Mouse (Mus musculus): ENCODE data around the gene Mroh2a. TPM values are rescaled to one million over a fixed set of nuclear protein-coding genes. Genes with fewer than 3 reads are reported as not detected.
"Not testable (repeated sequence)": the region's sequence is repeated elsewhere in the genome, so short reads cannot be mapped to it uniquely, and the experiment has no call there.

Mroh2a gene
- polyA plus RNA-seq, 1 experiment from 2014 or later, result 1.7 TPM

DNA sequence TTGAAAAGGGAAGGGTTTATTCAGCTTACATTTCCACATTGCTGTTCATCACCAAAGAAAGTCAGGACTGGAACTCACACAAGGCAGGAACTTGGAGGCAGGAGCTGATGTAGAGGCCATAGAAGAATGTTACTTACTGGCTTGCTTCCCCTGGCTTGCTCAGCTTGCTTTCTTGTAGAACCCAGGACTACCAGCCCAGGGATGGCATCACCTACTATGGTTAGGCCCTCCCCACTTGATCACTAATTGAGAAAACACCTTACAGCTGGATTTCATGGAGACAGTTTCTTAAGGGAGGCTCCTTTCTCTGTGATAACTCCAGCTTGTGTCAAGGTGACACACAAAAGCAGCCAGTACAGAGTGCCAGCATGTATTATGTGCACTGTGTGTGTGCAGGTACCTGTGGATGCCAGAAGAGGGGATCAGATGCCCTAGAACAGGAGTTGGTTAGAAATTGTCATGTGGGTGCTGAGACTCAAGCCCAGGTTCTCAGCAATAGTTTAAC, 3.7 kb upstream of the Mroh2a start:
- not testable (repeated sequence) for DNase-seq (ENCODE audit: low spot score); ATAC-seq (ENCODE audit: low FRiP score); H3K36me3 ChIP-seq (ENCODE audit: control insufficient read depth, insufficient read depth, low read length); H3K9ac ChIP-seq (ENCODE audit: low read depth, low read length); H3K4me1 ChIP-seq (replicated peaks; ENCODE audit: control insufficient read depth, insufficient read depth, low read length); H3K27me3 ChIP-seq (ENCODE audit: control insufficient read depth, insufficient read depth, low read length); H3K4me2 ChIP-seq (replicated peaks; ENCODE audit: low read depth, low read length); H3K27ac ChIP-seq (ENCODE audit: low read depth, low read length); H3K4me3 ChIP-seq (ENCODE audit: low read depth, low read length)
- peaks cover 31% of the 10 kb centered on the region for H3K9me3 ChIP-seq (ENCODE audit: control insufficient read depth, low read length)

DNA sequence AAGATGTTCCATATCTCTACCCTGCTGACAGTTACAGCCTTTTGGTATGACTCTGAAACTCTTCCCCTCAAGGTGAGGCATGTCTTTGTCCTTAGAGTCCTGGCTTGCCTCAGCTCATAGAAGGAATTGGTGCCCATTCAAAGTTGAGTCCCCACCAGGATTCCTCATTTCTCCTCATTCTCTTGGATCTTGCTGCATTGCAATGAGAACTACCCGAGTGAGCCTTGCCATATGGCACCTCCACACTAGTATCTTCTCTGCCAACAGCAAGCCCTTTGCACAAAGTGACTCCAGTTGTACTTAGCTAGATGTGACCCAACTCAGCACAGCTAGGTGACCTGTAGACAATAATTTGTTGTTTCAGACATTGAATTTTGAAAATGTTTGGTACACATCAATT, 3.2 kb upstream of the Mroh2a start:
- no peaks in the 10 kb centered on the region for H3K36me3 ChIP-seq (ENCODE audit: control insufficient read depth, insufficient read depth, low read length)
- no peak for ATAC-seq (ENCODE audit: low FRiP score)
- H3K4me1 ChIP-seq (replicated peaks; ENCODE audit: control insufficient read depth, insufficient read depth, low read length), result no peaks in the 10 kb centered on the region
- no peak for DNase-seq (ENCODE audit: low spot score)
- H3K4me3 ChIP-seq (ENCODE audit: low read depth, low read length), result no peak overlapping the region
- no peak overlapping the region for H3K4me2 ChIP-seq (replicated peaks; ENCODE audit: low read depth, low read length)
- H3K27me3 ChIP-seq (ENCODE audit: control insufficient read depth, insufficient read depth, low read length), result no peaks in the 10 kb centered on the region
- H3K9me3 ChIP-seq (ENCODE audit: control insufficient read depth, low read length), result peaks cover 37% of the 10 kb centered on the region
- 62% methylated on average over 1 of the region's 1 CpGs for WGBS
- no peak overlapping the region for H3K27ac ChIP-seq (ENCODE audit: low read depth, low read length)
- H3K9ac ChIP-seq (ENCODE audit: low read depth, low read length), result no peak overlapping the region

DNA sequence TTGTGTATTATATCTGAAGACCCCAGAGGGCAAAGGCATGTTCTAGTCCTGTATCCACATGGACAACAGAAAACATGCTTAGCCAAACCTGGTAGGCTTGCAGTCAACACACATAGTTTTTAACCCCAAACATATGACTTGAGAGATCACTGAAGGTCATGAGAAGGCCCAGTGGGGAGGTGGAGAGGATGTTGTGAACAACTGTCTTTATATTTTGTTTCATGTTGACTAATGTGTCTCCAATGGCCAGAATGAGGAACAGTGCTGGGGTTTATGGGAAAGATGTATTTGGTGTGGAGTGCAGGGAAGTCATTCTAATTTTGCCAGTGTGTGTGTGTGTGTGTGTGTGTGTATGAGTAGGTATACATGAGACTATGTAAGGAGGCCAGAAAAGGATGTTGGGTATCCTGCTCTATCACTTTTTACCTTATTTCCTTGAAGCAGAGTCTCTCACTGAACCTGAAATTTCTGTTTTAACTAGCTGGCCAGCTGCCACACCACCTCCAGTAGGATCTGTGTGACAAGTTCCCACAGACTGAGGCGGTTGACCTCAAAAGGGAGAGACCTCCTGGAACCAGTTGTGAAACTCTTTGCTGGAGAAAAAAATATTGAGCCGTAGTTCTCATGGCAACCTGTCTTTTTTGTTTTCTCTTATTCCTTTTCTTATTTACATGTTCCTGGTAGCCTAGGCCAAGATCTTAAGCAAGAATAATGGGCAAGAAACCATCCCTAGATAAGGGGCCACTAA, 2.6 kb upstream of the Mroh2a start:
- H3K4me3 ChIP-seq (ENCODE audit: low read depth, low read length), result no peak overlapping the region
- DNase-seq (ENCODE audit: low spot score), result no peak
- peaks cover 43% of the 10 kb centered on the region for H3K9me3 ChIP-seq (ENCODE audit: control insufficient read depth, low read length)
- no peak overlapping the region for H3K27ac ChIP-seq (ENCODE audit: low read depth, low read length)
- H3K36me3 ChIP-seq (ENCODE audit: control insufficient read depth, insufficient read depth, low read length), result no peaks in the 10 kb centered on the region
- H3K9ac ChIP-seq (ENCODE audit: low read depth, low read length), result no peak overlapping the region
- H3K27me3 ChIP-seq (ENCODE audit: control insufficient read depth, insufficient read depth, low read length), result no peaks in the 10 kb centered on the region
- H3K4me1 ChIP-seq (replicated peaks; ENCODE audit: control insufficient read depth, insufficient read depth, low read length), result no peaks in the 10 kb centered on the region
- WGBS, result 73% methylated on average over 2 of the region's 2 CpGs
- ATAC-seq (ENCODE audit: low FRiP score), result no peak
- no peak overlapping the region for H3K4me2 ChIP-seq (replicated peaks; ENCODE audit: low read depth, low read length)

DNA sequence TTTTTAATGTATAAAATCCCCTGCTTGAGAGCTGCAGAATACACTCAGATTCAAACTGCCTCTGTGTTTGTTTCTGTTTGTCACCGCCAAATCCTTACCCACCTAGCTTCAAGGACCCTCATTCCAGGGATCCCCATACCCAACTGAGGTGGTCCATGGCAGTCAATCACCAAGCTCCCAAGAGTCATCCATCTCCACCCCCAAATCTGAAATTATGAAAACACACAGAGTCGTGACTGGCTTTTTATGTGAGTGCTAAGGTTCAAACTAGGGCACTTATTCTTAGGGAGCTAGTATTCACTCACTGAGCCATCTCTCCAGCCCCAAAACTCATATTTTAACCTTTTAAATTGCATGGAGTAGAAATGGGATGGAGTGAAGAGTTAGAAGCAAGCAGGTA, 1.5 kb upstream of the Mroh2a start:
- 42% methylated on average over 2 of the region's 2 CpGs for WGBS
- not testable (repeated sequence) for DNase-seq (ENCODE audit: low spot score)

DNA sequence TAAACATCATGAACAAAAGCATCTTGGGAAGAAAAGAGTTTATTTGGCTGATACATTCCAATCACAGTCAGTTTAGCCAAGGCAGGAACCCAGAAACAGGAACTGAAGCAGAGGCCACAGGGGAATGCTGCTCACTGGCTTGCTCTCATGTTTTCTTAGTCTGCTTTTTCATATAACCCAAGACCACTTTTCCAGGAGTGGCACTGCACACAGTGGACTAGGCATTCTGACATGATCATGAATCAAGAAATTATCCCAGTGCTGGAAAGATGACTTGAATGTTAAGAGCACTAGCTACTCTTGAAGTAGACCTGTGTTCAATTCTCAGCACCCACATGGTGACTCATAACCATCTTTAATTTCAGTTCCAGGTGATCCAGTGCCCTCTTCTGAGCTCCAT, 1.0 kb upstream of the Mroh2a start:
- DNase-seq (ENCODE audit: low spot score), result no peak
- Histone ChIP-seq H3K9me3 (ENCODE audit: control insufficient read depth, low read length) (peaks cover 58% of the 10 kb centered on the region), H3K27me3 (ENCODE audit: control insufficient read depth, insufficient read depth, low read length) (no peaks in the 10 kb centered on the region), H3K27ac (ENCODE audit: low read depth, low read length) (no peak overlapping the region), H3K4me2 (replicated peaks; ENCODE audit: low read depth, low read length) (no peak overlapping the region), H3K4me3 (ENCODE audit: low read depth, low read length) (no peak overlapping the region), H3K4me1 (replicated peaks; ENCODE audit: control insufficient read depth, insufficient read depth, low read length) (no peaks in the 10 kb centered on the region), H3K9ac (ENCODE audit: low read depth, low read length) (no peak overlapping the region), H3K36me3 (ENCODE audit: control insufficient read depth, insufficient read depth, low read length) (no peaks in the 10 kb centered on the region)
- no peak for ATAC-seq (ENCODE audit: low FRiP score)

More for the DNA sequence above, 1.5 kb upstream of the Mroh2a start:
- H3K27me3 ChIP-seq (ENCODE audit: control insufficient read depth, insufficient read depth, low read length); H3K4me1 ChIP-seq (replicated peaks; ENCODE audit: control insufficient read depth, insufficient read depth, low read length); H3K4me3 ChIP-seq (ENCODE audit: low read depth, low read length); H3K4me2 ChIP-seq (replicated peaks; ENCODE audit: low read depth, low read length); H3K36me3 ChIP-seq (ENCODE audit: control insufficient read depth, insufficient read depth, low read length); ATAC-seq (ENCODE audit: low FRiP score); H3K9ac ChIP-seq (ENCODE audit: low read depth, low read length); H3K27ac ChIP-seq (ENCODE audit: low read depth, low read length): not testable (repeated sequence)
- H3K9me3 ChIP-seq (ENCODE audit: control insufficient read depth, low read length), result peaks cover 54% of the 10 kb centered on the region

DNA sequence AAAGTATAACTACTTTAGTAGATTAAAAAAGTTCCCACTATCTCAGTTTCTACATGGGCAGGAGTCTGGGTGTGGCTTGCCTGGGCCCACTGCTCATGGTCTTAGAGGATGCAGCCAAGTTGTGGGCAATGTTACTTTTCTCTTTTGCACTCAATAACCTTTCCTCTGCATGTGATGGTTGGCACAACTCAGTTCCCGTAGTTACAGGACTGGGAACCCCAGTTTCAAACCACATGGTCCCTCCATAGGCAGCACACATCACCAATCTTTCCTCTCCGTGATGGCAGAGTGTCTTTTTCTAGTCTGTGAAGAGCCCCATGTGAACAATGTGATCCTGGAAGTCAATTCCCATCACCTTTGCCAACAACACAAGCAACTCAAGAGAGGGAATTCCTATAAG, 696 bp downstream of the Mroh2a start:
- no peak for ATAC-seq (ENCODE audit: low FRiP score)
- no peaks in the 10 kb centered on the region for H3K4me1 ChIP-seq (replicated peaks; ENCODE audit: control insufficient read depth, insufficient read depth, low read length)
- H3K9me3 ChIP-seq (ENCODE audit: control insufficient read depth, low read length), result peaks cover 72% of the 10 kb centered on the region
- WGBS, result 57% methylated on average over 2 of the region's 2 CpGs
- no peak overlapping the region for H3K4me2 ChIP-seq (replicated peaks; ENCODE audit: low read depth, low read length)
- DNase-seq (ENCODE audit: low spot score), result no peak
- no peak overlapping the region for H3K4me3 ChIP-seq (ENCODE audit: low read depth, low read length)
- H3K27ac ChIP-seq (ENCODE audit: low read depth, low read length), result no peak overlapping the region
- no peaks in the 10 kb centered on the region for H3K36me3 ChIP-seq (ENCODE audit: control insufficient read depth, insufficient read depth, low read length)
- H3K9ac ChIP-seq (ENCODE audit: low read depth, low read length), result no peak overlapping the region
- no peaks in the 10 kb centered on the region for H3K27me3 ChIP-seq (ENCODE audit: control insufficient read depth, insufficient read depth, low read length)

DNA sequence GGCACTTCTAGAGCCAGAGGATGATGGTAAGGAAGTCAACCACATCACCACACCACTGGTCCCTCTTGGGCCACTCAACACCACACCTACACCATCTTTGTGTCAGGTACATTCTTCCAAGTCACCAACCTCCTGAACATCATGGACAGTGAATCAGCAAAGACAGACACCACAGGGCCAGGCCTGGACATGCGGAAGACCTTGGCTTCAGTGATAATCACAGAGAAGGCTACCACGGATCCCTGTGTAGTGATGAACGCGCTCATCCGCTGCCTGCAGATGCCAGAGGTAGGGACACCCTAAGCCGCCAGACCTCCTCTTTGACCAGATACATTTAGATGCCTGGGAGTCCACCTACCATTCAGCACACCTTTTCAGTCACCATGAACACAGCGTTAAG, 1.3 kb downstream of the Mroh2a start:
- H3K27ac ChIP-seq (ENCODE audit: low read depth, low read length), result no peak overlapping the region
- no peak overlapping the region for H3K9ac ChIP-seq (ENCODE audit: low read depth, low read length)
- no peak overlapping the region for H3K4me3 ChIP-seq (ENCODE audit: low read depth, low read length)
- H3K36me3 ChIP-seq (ENCODE audit: control insufficient read depth, insufficient read depth, low read length), result no peaks in the 10 kb centered on the region
- DNase-seq (ENCODE audit: low spot score) (no peak), ATAC-seq (ENCODE audit: low FRiP score) (no peak)
- no peak overlapping the region for H3K4me2 ChIP-seq (replicated peaks; ENCODE audit: low read depth, low read length)
- H3K27me3 ChIP-seq (ENCODE audit: control insufficient read depth, insufficient read depth, low read length), result no peaks in the 10 kb centered on the region
- H3K9me3 ChIP-seq (ENCODE audit: control insufficient read depth, low read length), result peaks cover 78% of the 10 kb centered on the region
- H3K4me1 ChIP-seq (replicated peaks; ENCODE audit: control insufficient read depth, insufficient read depth, low read length), result no peaks in the 10 kb centered on the region
- 73% methylated on average over 7 of the region's 7 CpGs for WGBS

DNA sequence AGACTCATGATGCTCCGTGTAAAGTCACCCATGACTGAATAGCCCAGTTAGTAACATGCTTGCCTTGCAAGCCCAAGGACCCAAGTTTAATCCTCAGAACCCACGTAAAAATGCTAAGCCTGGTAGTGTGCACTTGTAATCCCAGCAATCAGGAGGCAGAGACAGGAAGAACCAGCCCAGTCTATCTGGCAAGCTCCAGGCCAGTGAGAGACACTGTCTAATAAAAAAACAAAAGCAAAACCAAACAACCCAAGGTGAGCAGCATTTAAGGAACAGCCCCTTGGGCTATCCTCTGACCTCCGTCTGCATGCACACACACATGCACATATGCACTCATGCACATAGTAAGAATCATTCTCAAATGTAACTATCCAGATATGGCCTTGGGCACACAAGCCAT, 2.8 kb downstream of the Mroh2a start:
- whole genome bisulfite sequencing, result 78% methylated on average over 3 of the region's 3 CpGs

DNA sequence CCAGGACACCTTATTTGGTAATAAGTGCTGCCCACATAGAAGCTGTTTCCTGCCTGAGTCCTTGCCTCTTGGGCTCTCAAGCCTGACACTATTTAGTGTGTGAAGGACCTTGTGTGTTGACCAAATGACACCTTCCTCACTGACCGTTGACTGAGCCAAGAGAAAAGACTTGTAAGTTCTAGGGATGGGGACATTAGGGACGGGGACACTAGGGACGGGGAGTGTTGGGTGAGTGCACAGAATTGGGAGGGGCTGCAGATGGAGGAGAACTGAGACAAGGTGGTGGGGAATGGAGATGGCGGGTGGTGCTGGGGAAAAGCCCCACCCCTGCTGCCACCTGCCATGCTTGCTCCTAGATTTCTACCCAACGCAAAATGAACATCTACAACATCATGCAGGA, 3.2 kb downstream of the Mroh2a start:
- no peaks in the 10 kb centered on the region for H3K4me1 ChIP-seq (replicated peaks; ENCODE audit: control insufficient read depth, insufficient read depth, low read length)
- no peak for DNase-seq (ENCODE audit: low spot score)
- 87% methylated on average over 5 of the region's 5 CpGs for WGBS
- H3K27me3 ChIP-seq (ENCODE audit: control insufficient read depth, insufficient read depth, low read length), result no peaks in the 10 kb centered on the region
- ATAC-seq (ENCODE audit: low FRiP score), result peak; percentile 4; the same call in 1 of the 2 replicates
- H3K4me3 ChIP-seq (ENCODE audit: low read depth, low read length), result no peak overlapping the region
- no peak overlapping the region for H3K4me2 ChIP-seq (replicated peaks; ENCODE audit: low read depth, low read length)
- no peak overlapping the region for H3K27ac ChIP-seq (ENCODE audit: low read depth, low read length)
- peaks cover 97% of the 10 kb centered on the region for H3K9me3 ChIP-seq (ENCODE audit: control insufficient read depth, low read length)
- no peak overlapping the region for H3K9ac ChIP-seq (ENCODE audit: low read depth, low read length)
- H3K36me3 ChIP-seq (ENCODE audit: control insufficient read depth, insufficient read depth, low read length), result no peaks in the 10 kb centered on the region

More for the DNA sequence above, 2.8 kb downstream of the Mroh2a start:
- Histone ChIP-seq H3K4me2 (replicated peaks; ENCODE audit: low read depth, low read length) (no peak overlapping the region), H3K4me1 (replicated peaks; ENCODE audit: control insufficient read depth, insufficient read depth, low read length) (no peaks in the 10 kb centered on the region), H3K27me3 (ENCODE audit: control insufficient read depth, insufficient read depth, low read length) (no peaks in the 10 kb centered on the region), H3K27ac (ENCODE audit: low read depth, low read length) (no peak overlapping the region), H3K9ac (ENCODE audit: low read depth, low read length) (no peak overlapping the region), H3K4me3 (ENCODE audit: low read depth, low read length) (no peak overlapping the region), H3K36me3 (ENCODE audit: control insufficient read depth, insufficient read depth, low read length) (no peaks in the 10 kb centered on the region), H3K9me3 (ENCODE audit: control insufficient read depth, low read length) (peaks cover 93% of the 10 kb centered on the region)
- DNase-seq (ENCODE audit: low spot score) (no peak), ATAC-seq (ENCODE audit: low FRiP score) (peak; percentile 1; the same call in 1 of the 2 replicates)

All from hindbrain, embryonic 11.5 days (tissue).